Mouse (Mus musculus) liver, embryonic 15.5 days (tissue): ENCODE data around the gene Tbx2. TPM values are rescaled to one million over a fixed set of nuclear protein-coding genes. Genes with fewer than 3 reads are reported as not detected.

Experiments used
- ATAC-seq: fragments of 200-750 bp; cut with Nextera tagmentation; 2 replicates; pipeline ENCODE4 v1.8.0; 2017; ENCODE audit warnings: moderate number of reproducible peaks, mild to moderate bottlenecking, moderate library complexity; ENCODE audit not compliant: insufficient read depth
- H3K27ac ChIP-seq: fragments of 300-500 bp; sonication (generic); replicated peaks from 2 replicates; pipeline ENCODE4 v1.5.1; 2015; ENCODE audit warnings: mild to moderate bottlenecking, inconsistent platforms
- H3K27me3 ChIP-seq: fragments of 300-500 bp; sonication (generic); 2 replicates; pipeline ENCODE4 v1.6.1; 2015; ENCODE audit warnings: mild to moderate bottlenecking, inconsistent platforms
- H3K36me3 ChIP-seq: fragments of 300-500 bp; sonication (generic); replicated peaks from 2 replicates; pipeline ENCODE4 v1.6.1; 2015; ENCODE audit warnings: moderate library complexity, mild to moderate bottlenecking, inconsistent platforms
- H3K4me1 ChIP-seq: fragments of 300-500 bp; sonication (generic); replicated peaks from 2 replicates; pipeline ENCODE4 v1.6.1; 2015; ENCODE audit warnings: inconsistent platforms
- H3K4me2 ChIP-seq: fragments of 300-500 bp; sonication (generic); 2 replicates; pipeline ENCODE4 v1.6.1; 2015; ENCODE audit warnings: moderate library complexity, mild to moderate bottlenecking, inconsistent platforms
- H3K4me3 ChIP-seq: fragments of 300-500 bp; sonication (generic); replicated peaks from 2 replicates; pipeline ENCODE4 v1.5.1; 2015; ENCODE audit warnings: mild to moderate bottlenecking, inconsistent platforms
- H3K9ac ChIP-seq: fragments of 300-500 bp; sonication (generic); 2 replicates; pipeline ENCODE4 v1.6.1; 2015; ENCODE audit warnings: moderate library complexity, mild to moderate bottlenecking, inconsistent platforms
- H3K9me3 ChIP-seq: fragments of 300-500 bp; sonication (generic); replicated peaks from 2 replicates; pipeline ENCODE4 v1.6.1; 2016; ENCODE audit warnings: inconsistent platforms
- WGBS: fragments of 180-500 bp; shearing (Covaris S2); methylation state at CpG from one replicate; pipeline ENCODE4 v1.1.7; 2015; ENCODE audit warnings: mixed read lengths; ENCODE audit not compliant: insufficient replicate concordance; 5-methylcytosine and 5-hydroxymethylcytosine counted together
- polyA plus RNA-seq: library from polyadenylated mRNA; unstranded; fragments of >200 nt; fragmentation: Nextera tagmentation; extraction: Ambion mirVana; gene quantifications from 2 replicates; pipeline ENCODE4 v1.2.1, GENCODE M21; 2015

Gene Tbx2
- polyA plus RNA-seq, 1 experiment from 2014 or later = 0.45 TPM

GRCm38 (mm10) chr11:85834386-85834931 lies 2.1 kb downstream of the Tbx2 start:
- H3K4me3 ChIP-seq = peak overlapping the region; percentile 48; the same call in 1 of the 2 replicates
- no peak overlapping the region for H3K27ac ChIP-seq
- WGBS = 3% methylated on average over 17 of the region's 17 CpGs
- no peak for ATAC-seq
- H3K9me3 ChIP-seq = no peaks in the 10 kb centered on the region
- H3K36me3 ChIP-seq = no peaks in the 10 kb centered on the region
- peaks cover 35% of the 10 kb centered on the region for H3K4me1 ChIP-seq
- H3K9ac ChIP-seq = no peak overlapping the region
- H3K4me2 ChIP-seq = no peak overlapping the region
- peaks cover 100% of the 10 kb centered on the region for H3K27me3 ChIP-seq

GRCm38 (mm10) chr11:85835001-85835752 lies 2.8 kb downstream of the Tbx2 start:
- 9% methylated on average over 9 of the region's 9 CpGs for WGBS
- H3K4me1 ChIP-seq = peaks cover 29% of the 10 kb centered on the region
- H3K4me2 ChIP-seq = no peak overlapping the region
- peak overlapping the region; percentile 5; the same call in 1 of the 2 replicates for H3K4me3 ChIP-seq
- H3K9me3 ChIP-seq = no peaks in the 10 kb centered on the region
- no peak for ATAC-seq
- no peak overlapping the region for H3K9ac ChIP-seq
- peaks cover 100% of the 10 kb centered on the region for H3K27me3 ChIP-seq
- H3K27ac ChIP-seq = no peak overlapping the region
- H3K36me3 ChIP-seq = no peaks in the 10 kb centered on the region

- no peak for ATAC-seq
- H3K27me3 ChIP-seq = peaks cover 100% of the 10 kb centered on the region
- 7% methylated on average over 16 of the region's 16 CpGs for WGBS
- no peaks in the 10 kb centered on the region for H3K36me3 ChIP-seq
- peaks cover 31% of the 10 kb centered on the region for H3K4me1 ChIP-seq
- no peaks in the 10 kb centered on the region for H3K9me3 ChIP-seq
- no peak overlapping the region for H3K27ac ChIP-seq
- no peak overlapping the region for H3K4me2 ChIP-seq
- no peak overlapping the region for H3K4me3 ChIP-seq
- no peak overlapping the region for H3K9ac ChIP-seq
Measured at GRCm38 (mm10) chr11:85835753-85836522, 3.6 kb downstream of the Tbx2 start.

GRCm38 (mm10) chr11:85836523-85837290 lies 4.4 kb downstream of the Tbx2 start:
- no peak overlapping the region for H3K27ac ChIP-seq
- H3K27me3 ChIP-seq = peaks cover 100% of the 10 kb centered on the region
- H3K4me1 ChIP-seq = peaks cover 34% of the 10 kb centered on the region
- no peaks in the 10 kb centered on the region for H3K36me3 ChIP-seq
- H3K4me3 ChIP-seq = no peak overlapping the region
- H3K9me3 ChIP-seq = no peaks in the 10 kb centered on the region
- 0 out of 2 replicates have a peak overlapping the region, but pooled peaks have one; percentile 1 for H3K4me2 ChIP-seq
- WGBS = 7% methylated on average over 32 of the region's 32 CpGs
- H3K9ac ChIP-seq = no peak overlapping the region
- no peak for ATAC-seq

GRCm38 (mm10) chr11:85837291-85837647 lies 4.9 kb downstream of the Tbx2 start:
- H3K27ac ChIP-seq = no peak overlapping the region
- no peaks in the 10 kb centered on the region for H3K36me3 ChIP-seq
- H3K4me1 ChIP-seq = peaks cover 33% of the 10 kb centered on the region
- 3% methylated on average over 18 of the region's 18 CpGs for WGBS
- H3K27me3 ChIP-seq = peaks cover 100% of the 10 kb centered on the region
- no peak for ATAC-seq
- H3K9me3 ChIP-seq = no peaks in the 10 kb centered on the region
- no peak overlapping the region; the same call in 1 of the 2 replicates for H3K4me3 ChIP-seq
- H3K9ac ChIP-seq = no peak overlapping the region
- peak overlapping the region; percentile 15; the same call in 1 of the 2 replicates for H3K4me2 ChIP-seq

GRCm38 (mm10) chr11:85837648-85838423 lies 5.5 kb downstream of the Tbx2 start:
- Histone ChIP-seq H3K27me3 (peaks cover 100% of the 10 kb centered on the region), H3K4me2 (peak overlapping the region; percentile 15; the same call in 1 of the 2 replicates), H3K9ac (no peak overlapping the region), H3K4me1 (peaks cover 29% of the 10 kb centered on the region), H3K9me3 (no peaks in the 10 kb centered on the region), H3K27ac (no peak overlapping the region), H3K36me3 (no peaks in the 10 kb centered on the region), H3K4me3 (peak overlapping the region; percentile 4; the same call in 1 of the 2 replicates)
- 4% methylated on average over 67 of the region's 67 CpGs for whole genome bisulfite sequencing
- ATAC-seq = no peak

GRCm38 (mm10) chr11:85838424-85839257 lies 6.3 kb downstream of the Tbx2 start:
- 10% methylated on average over 20 of the region's 20 CpGs for WGBS

GRCm38 (mm10) chr11:85839258-85840030 lies 7.1 kb downstream of the Tbx2 start:
- Histone ChIP-seq H3K27ac (no peak overlapping the region), H3K4me2 (no peak overlapping the region), H3K9ac (no peak overlapping the region), H3K4me3 (no peak overlapping the region), H3K4me1 (peaks cover 39% of the 10 kb centered on the region), H3K27me3 (peaks cover 100% of the 10 kb centered on the region), H3K36me3 (no peaks in the 10 kb centered on the region), H3K9me3 (no peaks in the 10 kb centered on the region)
- ATAC-seq = no peak
- WGBS = 14% methylated on average over 7 of the region's 7 CpGs

More at GRCm38 (mm10) chr11:85838424-85839257, 6.3 kb downstream of the Tbx2 start:
- H3K9me3 ChIP-seq = no peaks in the 10 kb centered on the region
- ATAC-seq = no peak
- H3K36me3 ChIP-seq = no peaks in the 10 kb centered on the region
- 0 out of 2 replicates have a peak overlapping the region, but pooled peaks have one; percentile 4 for H3K4me3 ChIP-seq
- H3K9ac ChIP-seq = no peak overlapping the region
- H3K4me2 ChIP-seq = no peak overlapping the region
- peaks cover 100% of the 10 kb centered on the region for H3K27me3 ChIP-seq
- peaks cover 31% of the 10 kb centered on the region for H3K4me1 ChIP-seq
- no peak overlapping the region for H3K27ac ChIP-seq
